Mouse (Mus musculus) testis, adult 2 months (tissue): ENCODE measurements around the gene Gale. TPM values are rescaled to one million over a fixed set of nuclear protein-coding genes. Genes with fewer than 3 reads are reported as not detected.

Experiments
- H3K27ac ChIP-seq: fragments of 200-500 bp; 2 replicates; pipeline ENCODE4 v1.5.1; 2012; ENCODE audit warnings: low read depth, low read length; ENCODE audit not compliant: control insufficient read depth, insufficient read depth
- H3K27me3 ChIP-seq: fragments of 200-500 bp; 2 replicates; pipeline ENCODE4 v1.6.1; 2012; ENCODE audit warnings: mild to moderate bottlenecking, low read length, moderate library complexity; ENCODE audit not compliant: control insufficient read depth, insufficient read depth
- H3K36me3 ChIP-seq: fragments of 200-500 bp; 2 replicates; pipeline ENCODE4 v1.6.1; 2012; ENCODE audit warnings: mild to moderate bottlenecking, low read length; ENCODE audit not compliant: control insufficient read depth, insufficient read depth
- H3K4me1 ChIP-seq: fragments of 200-500 bp; 2 replicates; pipeline ENCODE4 v1.6.1; 2012; ENCODE audit warnings: low read length; ENCODE audit not compliant: control insufficient read depth, insufficient read depth
- H3K4me3 ChIP-seq: fragments of 200-500 bp; 2 replicates; pipeline ENCODE4 v1.5.1; 2012; ENCODE audit warnings: low read depth, mild to moderate bottlenecking, low read length, moderate library complexity, mixed read lengths; ENCODE audit not compliant: control insufficient read depth
- CTCF ChIP-seq: fragments of 200-500 bp; IDR thresholded peaks from 2 replicates; pipeline ENCODE4 v1.5.1; 2012; ENCODE audit warnings: low read depth, mild to moderate bottlenecking, inconsistent platforms, low read length, moderate library complexity; ENCODE audit not compliant: control insufficient read depth, insufficient read depth, insufficient replicate concordance
- POLR2A ChIP-seq: fragments of 200-500 bp; IDR thresholded peaks from 2 replicates; pipeline ENCODE4 v1.6.1; 2012; ENCODE audit warnings: low read depth, mild to moderate bottlenecking, inconsistent platforms, low read length, moderate library complexity; ENCODE audit not compliant: control insufficient read depth
- polyA plus RNA-seq: library from polyadenylated mRNA; depleted of rRNA; stranded (reverse); fragments of >200 nt; gene quantifications from 2 replicates; pipeline ENCODE4 v1.2.3, GENCODE M21; 2012

The Gale gene
- polyA plus RNA-seq, 1 experiment = 8.9 TPM

- peaks cover 10% of the 10 kb centered on the region for H3K4me1 ChIP-seq
- TF ChIP-seq CTCF (no peak), POLR2A (no peak)
- peak overlapping the region; percentile 84 for H3K4me3 ChIP-seq
- H3K27me3 ChIP-seq = no peaks in the 10 kb centered on the region
- H3K27ac ChIP-seq = peak overlapping the region; percentile 47; the same call in 1 of the 2 replicates
- no peaks in the 10 kb centered on the region for H3K36me3 ChIP-seq
Measured at GRCm38 (mm10) chr4:135945706-135946105, 17.8 kb upstream of the Gale start.

DNA sequence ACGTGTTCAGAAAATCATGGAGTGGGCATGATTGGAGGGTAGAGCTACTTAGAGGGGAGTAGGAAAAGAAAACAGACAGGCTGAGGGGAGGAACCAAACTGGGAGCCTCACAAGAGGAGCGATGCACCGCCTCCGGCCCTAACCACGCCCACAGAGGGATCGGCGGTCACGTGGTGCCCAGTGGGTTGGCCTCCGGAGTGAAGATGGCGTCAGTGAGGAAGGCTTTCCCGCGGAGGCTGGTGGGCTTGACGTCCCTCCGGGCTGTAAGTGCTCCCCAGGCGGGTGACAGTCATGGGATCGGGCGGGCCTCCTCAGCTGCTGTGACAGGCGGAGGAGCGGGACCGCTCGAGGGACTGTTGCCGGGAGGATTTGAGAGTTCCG is 17.3 kb upstream of the Gale start, which contains the start of gene Hmgcl:
TSS of gene Hmgcl (plus strand) at position 171 of the 381 bp plus-strand sequence.
- H3K27me3 ChIP-seq = no peaks in the 10 kb centered on the region
- H3K4me1 ChIP-seq = peaks cover 10% of the 10 kb centered on the region
- H3K4me3 ChIP-seq = peak within 1 kb of the TSS; percentile 84
- H3K27ac ChIP-seq = peak within 1 kb of the TSS; percentile 59
- TF ChIP-seq CTCF = no peak
- peak; percentile 77 for TF ChIP-seq POLR2A
- no peaks in the 10 kb centered on the region for H3K36me3 ChIP-seq

DNA sequence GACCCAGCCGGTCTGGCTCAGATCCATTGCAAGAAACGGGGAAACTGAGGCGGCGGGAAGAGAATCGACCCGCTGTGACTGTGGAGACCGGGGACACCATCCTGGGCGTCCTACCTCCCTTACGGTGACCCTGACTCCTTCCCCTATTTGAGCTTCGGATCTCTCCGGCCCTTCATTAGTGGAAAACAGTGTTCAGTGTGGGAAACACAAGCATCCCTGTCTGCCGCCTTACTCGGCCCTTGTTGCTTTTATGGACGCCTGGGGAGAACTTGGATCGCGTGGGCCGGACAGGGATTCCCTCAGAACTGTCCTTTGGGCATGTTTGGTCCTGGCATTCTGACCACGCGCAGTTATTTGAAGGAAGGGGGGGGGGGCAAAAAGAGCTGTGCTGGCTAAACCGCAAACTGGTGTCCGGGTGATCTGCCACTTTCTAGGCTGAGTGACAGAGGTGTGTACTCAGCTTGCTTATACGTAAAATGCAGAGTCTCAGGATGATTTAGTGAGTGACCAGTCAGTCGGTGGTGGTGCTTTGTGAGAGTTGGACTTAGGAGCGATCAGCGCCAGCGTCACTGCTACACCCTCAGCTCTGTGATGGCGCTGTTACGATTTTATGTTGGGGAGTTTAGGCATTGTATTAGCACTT is 16.7 kb upstream of the Gale start:
- Histone ChIP-seq H3K4me3 (peak overlapping the region; percentile 84), H3K27ac (peak overlapping the region; percentile 59), H3K4me1 (peaks cover 10% of the 10 kb centered on the region), H3K27me3 (no peaks in the 10 kb centered on the region), H3K36me3 (no peaks in the 10 kb centered on the region)
- TF ChIP-seq CTCF = no peak
- no peak for TF ChIP-seq POLR2A

DNA sequence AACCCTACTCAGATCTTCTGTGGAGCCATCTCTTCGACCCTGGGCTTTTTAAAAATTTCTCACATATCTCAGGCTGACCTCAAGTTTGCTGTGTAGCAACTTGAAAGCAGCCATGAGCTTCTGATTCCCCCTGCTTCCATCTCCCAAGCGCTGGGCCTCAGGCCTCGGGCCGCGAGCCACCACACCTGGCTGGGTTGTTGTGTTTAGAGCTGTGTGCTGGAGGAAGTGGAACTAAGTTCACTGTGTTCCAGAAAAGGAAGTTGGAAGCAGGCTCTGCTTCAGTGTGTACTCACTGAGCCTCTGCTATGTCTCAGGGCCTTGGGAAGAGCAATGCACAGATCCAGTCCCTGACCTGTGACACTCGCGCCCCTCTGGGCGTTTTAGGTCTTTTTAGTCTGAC is 15.4 kb upstream of the Gale start:
- no peak overlapping the region for H3K4me3 ChIP-seq
- H3K27me3 ChIP-seq = no peaks in the 10 kb centered on the region
- H3K36me3 ChIP-seq = no peaks in the 10 kb centered on the region
- H3K27ac ChIP-seq = no peak overlapping the region
- TF ChIP-seq POLR2A (no peak), CTCF (no peak)
- H3K4me1 ChIP-seq = peaks cover 11% of the 10 kb centered on the region

DNA sequence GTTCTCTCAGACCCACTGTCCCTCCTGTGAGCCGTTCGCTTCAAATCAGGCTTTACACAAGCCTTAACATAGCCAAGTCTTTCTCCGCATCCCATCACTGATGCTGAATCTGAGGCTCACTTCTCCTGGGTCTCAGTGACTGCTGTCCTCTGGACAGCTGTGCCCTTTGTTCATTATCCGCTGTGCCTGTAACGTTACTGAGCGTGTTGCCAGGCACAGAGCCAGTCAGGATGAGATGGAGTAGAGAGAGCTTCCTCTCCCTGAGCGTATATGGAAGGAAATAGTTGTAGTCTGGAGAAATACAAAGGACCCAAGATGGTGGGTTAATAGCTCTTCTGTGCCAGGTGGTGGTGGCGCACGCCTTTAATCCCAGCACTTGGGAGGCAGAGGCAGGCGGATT is 14.1 kb upstream of the Gale start:
- H3K4me3 ChIP-seq = no peak overlapping the region
- TF ChIP-seq POLR2A (no peak), CTCF (no peak)
- peaks cover 11% of the 10 kb centered on the region for H3K4me1 ChIP-seq
- H3K27ac ChIP-seq = no peak overlapping the region
- no peaks in the 10 kb centered on the region for H3K36me3 ChIP-seq
- no peaks in the 10 kb centered on the region for H3K27me3 ChIP-seq

DNA sequence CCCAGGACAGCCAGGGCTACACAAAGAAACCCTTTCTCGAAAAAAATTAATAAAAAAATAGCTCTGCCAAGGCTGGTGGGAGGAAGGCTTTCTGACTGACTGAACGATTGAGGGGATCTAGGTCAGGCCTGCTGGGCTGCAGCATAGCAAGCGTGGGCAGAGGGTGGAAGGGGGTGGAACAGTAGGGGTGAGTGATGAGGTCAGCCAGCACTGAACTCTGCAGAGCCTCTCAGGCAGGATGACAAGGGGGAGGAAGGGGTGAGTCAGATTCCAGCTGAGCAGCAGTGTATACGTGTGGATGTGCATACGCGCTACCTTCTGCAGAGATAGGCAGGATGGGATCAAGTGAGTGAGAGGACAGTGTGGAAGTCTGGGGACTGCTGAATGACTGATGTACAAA is 13.6 kb upstream of the Gale start:
- Histone ChIP-seq H3K36me3 (no peaks in the 10 kb centered on the region), H3K27me3 (no peaks in the 10 kb centered on the region), H3K4me3 (no peak overlapping the region), H3K27ac (no peak overlapping the region), H3K4me1 (peaks cover 11% of the 10 kb centered on the region)
- no peak for TF ChIP-seq POLR2A
- TF ChIP-seq CTCF = no peak

DNA sequence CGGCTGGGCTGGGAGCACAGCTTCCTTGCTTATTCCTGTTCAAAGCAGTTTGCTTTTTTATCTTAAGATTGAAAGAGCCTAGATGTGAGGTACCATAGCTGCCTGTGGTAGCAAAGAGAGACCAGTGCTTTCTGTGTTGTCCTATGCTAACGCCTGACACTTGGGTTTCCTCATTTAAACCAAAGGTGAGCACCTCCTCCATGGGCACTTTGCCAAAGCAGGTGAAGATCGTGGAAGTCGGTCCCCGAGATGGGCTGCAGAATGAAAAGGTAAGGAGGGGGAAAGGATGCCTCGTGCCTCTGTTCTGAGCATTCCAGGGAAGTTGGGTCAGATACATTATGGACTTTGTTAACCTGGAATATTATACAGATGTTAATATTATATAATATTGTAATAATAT is 13.2 kb upstream of the Gale start:
- H3K4me1 ChIP-seq = peaks cover 11% of the 10 kb centered on the region
- no peak for TF ChIP-seq CTCF
- TF ChIP-seq POLR2A = no peak

DNA sequence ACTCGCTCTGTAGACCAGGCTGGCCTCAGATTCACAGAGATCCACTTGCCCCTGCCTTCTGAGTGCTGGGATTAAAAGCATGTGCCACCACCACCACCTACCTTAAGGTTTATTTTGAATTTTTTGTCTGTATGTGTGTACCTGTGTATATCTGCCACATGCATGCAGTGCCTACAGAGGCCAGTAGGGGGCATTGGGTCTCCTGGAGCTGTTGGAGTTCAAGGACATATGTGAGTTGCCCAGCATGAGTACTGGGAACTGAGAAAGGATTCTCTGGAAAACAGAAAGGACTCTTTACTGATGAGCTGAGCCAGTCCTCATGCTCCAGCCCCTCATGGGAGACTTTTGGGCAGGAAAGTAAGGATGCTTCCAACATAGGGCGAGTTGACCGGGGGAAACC is 12.0 kb upstream of the Gale start:
- TF ChIP-seq POLR2A (no peak), CTCF (peak; percentile 54; the same call in 1 of the 2 replicates)
- peaks cover 6% of the 10 kb centered on the region for H3K4me1 ChIP-seq
- no peaks in the 10 kb centered on the region for H3K36me3 ChIP-seq
- no peak overlapping the region for H3K4me3 ChIP-seq
- H3K27me3 ChIP-seq = no peaks in the 10 kb centered on the region
- H3K27ac ChIP-seq = no peak overlapping the region

More for the DNA sequence above, 13.2 kb upstream of the Gale start:
- Histone ChIP-seq H3K27ac (no peak overlapping the region), H3K27me3 (no peaks in the 10 kb centered on the region), H3K4me3 (no peak overlapping the region), H3K36me3 (no peaks in the 10 kb centered on the region)
